Mouse (Mus musculus): ENCODE data around the gene Snx11. TPM values are rescaled to one million over a fixed set of nuclear protein-coding genes. Genes with fewer than 3 reads are reported as not detected.
A peak's percentile ranks its signal among the peaks of the same experiment; 100 is the strongest.

Gene Snx11
- total RNA-seq (2014; rRNA removed; ENCODE audit: low replicate concordance) (14.4 and 14.8 TPM in 2 replicates), polyA plus RNA-seq (2015; fragmentation: Nextera tagmentation; extraction: Ambion mirVana) (9.0 and 10.2 TPM in 2 replicates)

DNA sequence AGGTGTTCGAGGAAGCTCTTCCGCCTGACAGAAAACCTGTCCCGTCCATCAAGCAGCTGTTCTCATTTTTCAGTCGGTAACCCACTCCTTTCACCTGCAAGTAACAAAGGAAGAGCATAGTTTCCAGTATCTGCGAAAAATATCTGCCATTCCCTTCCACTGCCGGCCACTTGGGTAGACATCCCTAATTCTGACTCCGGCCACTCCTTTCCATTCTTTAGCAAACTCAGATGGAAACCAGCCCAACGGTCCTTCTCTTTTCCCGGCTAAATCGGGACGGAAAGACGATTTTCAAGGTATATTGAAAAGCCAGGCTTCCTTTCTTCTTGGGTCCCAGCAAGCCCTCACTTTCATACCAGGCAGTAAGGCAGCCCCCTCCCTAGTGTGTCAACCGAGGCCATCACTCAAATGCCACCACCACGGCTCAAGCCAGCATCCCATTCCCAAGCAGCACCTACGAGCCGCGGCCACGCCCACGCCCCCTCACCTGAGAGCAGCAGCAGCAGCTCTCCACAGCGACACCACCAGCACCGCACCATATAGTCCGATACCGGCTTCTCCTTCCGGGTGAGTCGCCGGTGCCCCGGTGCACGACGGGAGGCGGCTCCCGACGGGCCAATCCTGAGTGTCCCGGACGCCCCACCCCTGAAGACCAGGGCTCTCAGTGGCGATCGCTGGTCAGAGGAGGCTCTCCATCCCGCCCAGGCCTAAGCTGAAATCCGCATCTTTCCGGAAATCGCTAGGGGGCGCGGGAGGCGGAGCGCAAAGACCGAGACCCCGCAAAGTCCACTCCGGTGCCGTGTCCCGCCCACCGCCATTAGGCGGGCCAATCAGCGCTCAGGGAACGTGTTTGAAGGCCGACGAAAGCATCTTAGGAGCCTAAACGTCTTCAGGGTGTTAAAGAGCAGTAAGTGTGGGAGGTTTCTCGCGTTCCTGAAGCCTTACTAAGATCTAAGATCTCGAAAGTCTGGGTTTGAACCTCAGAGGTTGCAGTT, at the start of gene Snx11:
TSS of gene Snx11 (minus strand) at position 592 of the 995 bp plus-strand sequence.
- peak; percentile 77 for TF ChIP-seq CTCF (IDR thresholded peaks at IDR 0.05; ENCODE audit: low read depth)
- TF ChIP-seq EP300 (IDR thresholded peaks at IDR 0.05; ENCODE audit: low read depth) = peak; percentile 73; the same call in 1 of the 2 replicates
- peak within 1 kb of the TSS; percentile 70 for H3K27ac ChIP-seq (ENCODE audit: low read depth)
- peaks cover 14% of the 10 kb centered on the region for H3K36me3 ChIP-seq (replicated peaks; ENCODE audit: control insufficient read depth, insufficient read depth, low read length)
- 2% methylated on average over 59 of the region's 59 CpGs for WGBS
- ATAC-seq (ENCODE audit: insufficient read depth, low read depth) = peak; percentile 100
- H3K9me3 ChIP-seq (replicated peaks; ENCODE audit: control insufficient read depth, low read length) = no peaks in the 10 kb centered on the region
- DNase-seq (ENCODE audit: low spot score) = peak; percentile 99
- H3K9ac ChIP-seq (replicated peaks; ENCODE audit: low read depth, low read length) = peak within 1 kb of the TSS; percentile 63
- peaks cover 6% of the 10 kb centered on the region for H3K4me1 ChIP-seq (ENCODE audit: control insufficient read depth, insufficient read depth)
- H3K4me3 ChIP-seq (ENCODE audit: low read depth, low read length) = peak within 1 kb of the TSS; percentile 69
- peak within 1 kb of the TSS; percentile 81 for H3K4me2 ChIP-seq (ENCODE audit: low read depth, low read length)
- H3K27me3 ChIP-seq (ENCODE audit: control insufficient read depth, insufficient read depth, low read length) = no peaks in the 10 kb centered on the region

DNA sequence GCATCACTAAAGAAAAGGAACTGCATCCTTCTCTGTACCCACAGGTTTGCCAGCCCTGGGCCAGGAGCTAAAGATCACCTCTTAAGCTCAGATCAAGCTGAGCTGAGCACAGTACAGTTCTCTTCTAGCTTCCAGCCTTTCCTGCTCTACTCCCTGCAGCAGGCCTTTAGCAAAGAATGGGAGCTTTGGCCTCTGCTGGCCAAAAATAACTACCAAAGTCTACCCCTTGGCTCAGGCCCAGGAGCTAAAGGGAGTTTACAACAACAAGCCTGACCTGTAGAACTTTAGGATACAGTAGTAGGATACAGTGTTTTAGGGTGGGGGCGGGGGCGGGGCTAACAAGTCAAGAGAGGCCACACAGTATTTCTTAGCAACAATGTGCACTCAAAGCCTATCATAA, 49.1 kb upstream of the Snx11 start:
- peaks cover 54% of the 10 kb centered on the region for H3K4me1 ChIP-seq (ENCODE audit: control insufficient read depth, insufficient read depth)
- peak overlapping the region; percentile 91 for H3K4me3 ChIP-seq (ENCODE audit: low read depth, low read length)
- TF ChIP-seq EP300 (IDR thresholded peaks at IDR 0.05; ENCODE audit: low read depth) (no peak), CTCF (IDR thresholded peaks at IDR 0.05; ENCODE audit: low read depth) (no peak)
- 46% methylated on average over 2 of the region's 2 CpGs for WGBS
- DNase-seq (ENCODE audit: low spot score) (peak; percentile 63), ATAC-seq (ENCODE audit: insufficient read depth, low read depth) (no peak)
- H3K27me3 ChIP-seq (ENCODE audit: control insufficient read depth, insufficient read depth, low read length) = no peaks in the 10 kb centered on the region
- peaks cover 12% of the 10 kb centered on the region for H3K36me3 ChIP-seq (replicated peaks; ENCODE audit: control insufficient read depth, insufficient read depth, low read length)
- H3K9ac ChIP-seq (replicated peaks; ENCODE audit: low read depth, low read length) = peak overlapping the region; percentile 88
- H3K27ac ChIP-seq (ENCODE audit: low read depth) = peak overlapping the region; percentile 99
- no peaks in the 10 kb centered on the region for H3K9me3 ChIP-seq (replicated peaks; ENCODE audit: control insufficient read depth, low read length)
- peak overlapping the region; percentile 97 for H3K4me2 ChIP-seq (ENCODE audit: low read depth, low read length)

DNA sequence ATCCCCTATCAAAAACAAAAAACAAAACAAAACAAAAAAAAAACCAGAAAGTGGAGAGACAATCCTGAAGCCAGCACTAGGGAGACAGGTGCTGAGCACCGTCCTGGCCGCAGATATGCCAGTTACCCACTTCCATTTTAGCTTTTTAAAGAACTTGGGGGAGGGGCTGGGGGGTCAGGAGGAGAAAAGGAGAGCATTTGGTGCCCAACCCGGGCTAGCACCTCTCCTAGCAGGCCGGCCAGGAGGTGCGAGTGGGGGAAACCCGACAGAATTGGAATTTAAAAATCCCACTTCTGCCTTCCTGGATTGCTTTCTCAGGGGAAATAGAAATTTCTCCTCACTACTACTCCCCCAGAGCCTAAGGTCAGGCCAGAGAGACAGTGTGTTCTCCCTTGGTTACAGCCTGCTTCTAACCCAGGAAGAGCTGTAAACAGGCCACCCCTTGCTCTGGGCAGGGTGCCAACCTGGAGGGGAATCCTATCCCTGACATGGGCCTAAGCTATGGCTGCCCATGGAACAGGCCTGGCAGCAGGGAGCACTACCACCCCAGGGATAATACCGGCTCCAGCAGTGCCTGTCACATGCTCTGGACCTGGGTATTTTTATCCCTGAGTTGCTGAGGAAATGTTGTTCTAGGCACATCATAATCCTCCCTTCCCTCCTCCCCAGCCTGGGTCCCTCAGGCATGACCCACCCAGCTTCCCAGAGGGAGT, 47.6 kb upstream of the Snx11 start:
- ATAC-seq (ENCODE audit: insufficient read depth, low read depth) (peak; percentile 42), DNase-seq (ENCODE audit: low spot score) (peak; percentile 91)
- H3K4me1 ChIP-seq (ENCODE audit: control insufficient read depth, insufficient read depth) = peaks cover 49% of the 10 kb centered on the region
- H3K9ac ChIP-seq (replicated peaks; ENCODE audit: low read depth, low read length) = peak overlapping the region; percentile 46
- H3K9me3 ChIP-seq (replicated peaks; ENCODE audit: control insufficient read depth, low read length) = no peaks in the 10 kb centered on the region
- TF ChIP-seq CTCF (IDR thresholded peaks at IDR 0.05; ENCODE audit: low read depth) (peak; percentile 38), EP300 (IDR thresholded peaks at IDR 0.05; ENCODE audit: low read depth) (peak; percentile 89)
- peak overlapping the region; percentile 97 for H3K4me2 ChIP-seq (ENCODE audit: low read depth, low read length)
- 8% methylated on average over 7 of the region's 7 CpGs for WGBS
- peaks cover 27% of the 10 kb centered on the region for H3K36me3 ChIP-seq (replicated peaks; ENCODE audit: control insufficient read depth, insufficient read depth, low read length)
- peak overlapping the region; percentile 91 for H3K4me3 ChIP-seq (ENCODE audit: low read depth, low read length)
- peak overlapping the region; percentile 99 for H3K27ac ChIP-seq (ENCODE audit: low read depth)
- no peaks in the 10 kb centered on the region for H3K27me3 ChIP-seq (ENCODE audit: control insufficient read depth, insufficient read depth, low read length)

DNA sequence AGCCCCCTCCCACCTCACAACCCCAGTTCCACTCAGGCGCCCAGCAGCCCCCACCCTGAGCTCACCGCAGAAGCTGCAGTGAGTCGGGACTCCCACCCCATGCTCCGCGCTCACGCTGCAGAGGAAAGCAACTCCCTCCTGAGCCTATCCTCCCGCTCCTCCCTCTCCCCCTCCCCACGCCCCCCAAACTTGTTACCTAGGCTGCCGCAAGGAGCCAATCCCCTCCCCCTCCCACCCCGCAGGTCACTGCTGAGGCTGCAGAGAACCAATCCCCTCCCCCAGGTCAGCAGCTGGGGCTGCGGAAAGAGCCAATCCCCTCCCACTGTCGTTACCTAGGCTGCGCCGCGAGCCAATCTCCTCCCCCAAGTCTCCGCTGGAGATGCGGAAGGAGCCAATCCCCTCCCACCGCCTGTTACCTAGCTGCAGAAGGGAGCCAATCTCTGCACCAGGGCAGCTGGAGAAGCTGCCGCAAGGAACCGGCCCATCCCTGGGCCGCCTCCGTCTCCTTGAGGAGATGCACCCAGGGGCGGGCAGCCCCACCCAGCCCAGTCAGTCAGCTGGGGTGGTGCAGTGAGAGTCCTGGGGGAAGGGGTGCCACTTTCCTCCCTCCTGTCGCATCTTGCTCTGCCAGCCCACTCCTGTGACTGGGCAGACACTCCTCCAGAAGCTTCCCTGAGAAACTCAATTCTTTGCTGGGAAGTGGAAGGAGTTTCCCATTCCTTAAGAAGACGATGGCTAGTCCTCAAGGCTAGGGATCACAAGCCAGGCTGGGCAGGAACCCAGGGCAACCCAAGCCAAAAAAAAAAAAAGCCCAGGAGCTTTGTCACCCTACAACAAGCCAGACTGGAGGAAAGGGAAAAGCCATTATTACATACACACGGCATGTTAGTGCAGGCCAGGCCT, 46.8 kb upstream of the Snx11 start:
- H3K4me1 ChIP-seq (ENCODE audit: control insufficient read depth, insufficient read depth) = peaks cover 49% of the 10 kb centered on the region
- peaks cover 36% of the 10 kb centered on the region for H3K36me3 ChIP-seq (replicated peaks; ENCODE audit: control insufficient read depth, insufficient read depth, low read length)
- DNase-seq (ENCODE audit: low spot score) (peak; percentile 92), ATAC-seq (ENCODE audit: insufficient read depth, low read depth) (peak; percentile 71)
- no peaks in the 10 kb centered on the region for H3K9me3 ChIP-seq (replicated peaks; ENCODE audit: control insufficient read depth, low read length)
- TF ChIP-seq EP300 (IDR thresholded peaks at IDR 0.05; ENCODE audit: low read depth) (no peak), CTCF (IDR thresholded peaks at IDR 0.05; ENCODE audit: low read depth) (no peak)
- peak overlapping the region; percentile 97 for H3K4me2 ChIP-seq (ENCODE audit: low read depth, low read length)
- WGBS = 2% methylated on average over 26 of the region's 26 CpGs
- no peaks in the 10 kb centered on the region for H3K27me3 ChIP-seq (ENCODE audit: control insufficient read depth, insufficient read depth, low read length)
- peak overlapping the region; percentile 99 for H3K27ac ChIP-seq (ENCODE audit: low read depth)
- peak overlapping the region; percentile 46 for H3K9ac ChIP-seq (replicated peaks; ENCODE audit: low read depth, low read length)
- H3K4me3 ChIP-seq (ENCODE audit: low read depth, low read length) = peak overlapping the region; percentile 91
